8 mouse cellular contexts compared by ENCODE assay signal in genomic region chr3:85971599-85971975, GRCm38 (mm10). TPM values are rescaled to one million over a fixed set of nuclear protein-coding genes. Genes with fewer than 3 reads are reported as not detected.
A peak's percentile ranks its signal among the peaks of the same experiment; 100 is the strongest.
DNase-seq lines count a peak whose midpoint lies in the region; ATAC-seq and TF ChIP-seq lines count a peak whose summit lies in the region.
"Had no signal": no experiment of that assay in that cellular context is flagged by ENCODE, and none has a peak within 500 bp of the region (broad histone marks: within the 10 kb centered on the region; RNA-seq: fewer than 3 reads in every experiment).

No protein-coding gene starts in this region.

- DNase-seq in Patski (ENCODE audit: low read depth, low spot score) = no peak
- DNase-seq in brain, embryonic 14.5 days (ENCODE audit: low read depth) = peak; percentile 20
- peak; percentile 65 for DNase-seq in kidney, postnatal 0 days (ENCODE audit: low spot score)
- peak; percentile 16 for DNase-seq in lung, postnatal 14 days
- DNase-seq in stomach, postnatal 0 days (ENCODE audit: low spot score) = peak; percentile 74
- DNase-seq in layer of hippocampus, adult 8-10 months (ENCODE audit: low spot score in 2 of 2) = no peak

- no peak for TF ChIP-seq EP300 in stomach, postnatal 0 days (optimal IDR thresholded peaks at IDR 0.05)

- WGBS in heart, embryonic 11.5 days (ENCODE audit: insufficient replicate concordance) = under 1% methylated on average over 13 of the region's 13 CpGs
- 2% methylated on average over 13 of the region's 13 CpGs for WGBS in kidney, postnatal 0 days
- WGBS in stomach, postnatal 0 days = under 1% methylated on average over 13 of the region's 13 CpGs

- peak overlapping the region; percentile 76 for H3K4me3 ChIP-seq in heart, embryonic 11.5 days (ENCODE audit: low read depth, low read length)
- H3K4me3 ChIP-seq in kidney, postnatal 0 days (replicated peaks; ENCODE audit: low read depth, low read length) = peak overlapping the region; percentile 93
- H3K4me3 ChIP-seq in stomach, postnatal 0 days (ENCODE audit: low read depth, low read length) = peak overlapping the region; percentile 96

- in situ Hi-C loops in Patski (cut with MboI; ENCODE audit: low pct_unique_long_range_greater_than_20kb) = no loop called here

- peak overlapping the region; percentile 79 for H3K9ac ChIP-seq in heart, embryonic 11.5 days (ENCODE audit: low read depth, low read length)
- H3K9ac ChIP-seq in kidney, postnatal 0 days (ENCODE audit: low read depth, low read length) = peak overlapping the region; percentile 95
- peak overlapping the region; percentile 91 for H3K9ac ChIP-seq in stomach, postnatal 0 days (ENCODE audit: low read length)

- H3K36me3 ChIP-seq in heart, embryonic 11.5 days (ENCODE audit: control insufficient read depth, insufficient read depth, low read length) = no peaks in the 10 kb centered on the region
- no peaks in the 10 kb centered on the region for H3K36me3 ChIP-seq in kidney, postnatal 0 days (ENCODE audit: insufficient read depth, low read length)
- H3K36me3 ChIP-seq in stomach, postnatal 0 days (ENCODE audit: control insufficient read depth, insufficient read depth, low read length) = no peaks in the 10 kb centered on the region

- peak; percentile 17 for ATAC-seq in Patski
- ATAC-seq in heart, embryonic 11.5 days (replicated peaks; ENCODE audit: insufficient number of reproducible peaks, low FRiP score, low TSS enrichment) = peak; percentile 16; the same call in 1 of the 2 replicates
- peak; percentile 76 for ATAC-seq in kidney, postnatal 0 days (replicated peaks; ENCODE audit: low FRiP score, low read depth)
- peak; percentile 64 for ATAC-seq in stomach, postnatal 0 days (ENCODE audit: low FRiP score, low TSS enrichment)

- no peak for TF ChIP-seq CTCF in Patski (IDR thresholded peaks at IDR 0.05)
- TF ChIP-seq CTCF in brain, embryonic 14.5 days (IDR thresholded peaks at IDR 0.05; ENCODE audit: borderline replicate concordance, extremely low read depth, insufficient read depth, insufficient read length) = no peak
- no peak for TF ChIP-seq CTCF in kidney, postnatal 0 days (IDR thresholded peaks at IDR 0.05; ENCODE audit: low read depth)
- TF ChIP-seq CTCF in stomach, postnatal 0 days (IDR thresholded peaks at IDR 0.05; ENCODE audit: low read depth) = no peak

- no peak for TF ChIP-seq POLR2A in brain, embryonic 14.5 days (IDR thresholded peaks at IDR 0.05; ENCODE audit: borderline replicate concordance, extremely low read depth, insufficient read depth, insufficient read length, poor library complexity, severe bottlenecking)

- peaks cover 6% of the 10 kb centered on the region; the same call in 1 of the 2 replicates for H3K4me1 ChIP-seq in heart, embryonic 11.5 days (ENCODE audit: control insufficient read depth, insufficient read depth, low read length)
- no peaks in the 10 kb centered on the region for H3K4me1 ChIP-seq in kidney, postnatal 0 days (replicated peaks; ENCODE audit: insufficient read depth, low read length)
- no peaks in the 10 kb centered on the region for H3K4me1 ChIP-seq in stomach, postnatal 0 days (replicated peaks; ENCODE audit: control insufficient read depth, insufficient read depth)

- H3K9me3 ChIP-seq in heart, embryonic 11.5 days (replicated peaks; ENCODE audit: control insufficient read depth, low read length) = no peaks in the 10 kb centered on the region
- no peaks in the 10 kb centered on the region for H3K9me3 ChIP-seq in kidney, postnatal 0 days (replicated peaks; ENCODE audit: low read length)
- no peaks in the 10 kb centered on the region for H3K9me3 ChIP-seq in stomach, postnatal 0 days (ENCODE audit: control insufficient read depth, low read length)

- peak overlapping the region; percentile 68; the same call in 1 of the 2 replicates for H3K27ac ChIP-seq in heart, embryonic 11.5 days (ENCODE audit: low read depth, low read length)
- H3K27ac ChIP-seq in kidney, postnatal 0 days = peak overlapping the region; percentile 95
- peak overlapping the region; percentile 96 for H3K27ac ChIP-seq in stomach, postnatal 0 days (replicated peaks)

- POLR2A ChIA-PET in Patski (lab: Charles Lee) = interaction anchor here (0.7 to 1.2 kb wide), 3 partner anchors 13 to 1551 kb away, joined by 3 read pairs; no protein-coding TSS in a partner anchor

- peak overlapping the region; percentile 88 for H3K4me2 ChIP-seq in heart, embryonic 11.5 days
- H3K4me2 ChIP-seq in kidney, postnatal 0 days (ENCODE audit: low read length) = peak overlapping the region; percentile 90
- peak overlapping the region; percentile 81 for H3K4me2 ChIP-seq in stomach, postnatal 0 days (replicated peaks; ENCODE audit: low read depth)

- CTCF ChIA-PET in Patski (lab: Charles Lee) = interaction anchor here (1.1 to 2.0 kb wide), 2 partner anchors 9 to 47 kb away, joined by 5 read pairs; no protein-coding TSS in a partner anchor

- no peaks in the 10 kb centered on the region for H3K27me3 ChIP-seq in Patski
- no peaks in the 10 kb centered on the region for H3K27me3 ChIP-seq in heart, embryonic 11.5 days (ENCODE audit: control insufficient read depth, insufficient read depth, low read length)
- H3K27me3 ChIP-seq in kidney, postnatal 0 days (ENCODE audit: insufficient read depth, low read length) = no peaks in the 10 kb centered on the region
- H3K27me3 ChIP-seq in stomach, postnatal 0 days (ENCODE audit: control insufficient read depth, insufficient read depth, low read length) = no peaks in the 10 kb centered on the region

RNA-seq across cellular contexts. Expression of gene Sh3d19, which starts 0.7 kb away (rescaled TPM):
- polyA plus RNA-seq in Patski (2021) = 145 TPM
- polyA plus RNA-seq in brain, embryonic 14.5 days (2012; rRNA removed) = 13.4 and 19.4 TPM in 2 replicates
- 13.8 and 14.6 TPM in 2 replicates for polyA plus RNA-seq in heart, embryonic 11.5 days (2014; fragmentation: Nextera tagmentation; extraction: Ambion mirVana)
- 24.2 and 29.0 TPM in 2 replicates for polyA plus RNA-seq in kidney, postnatal 0 days (2015; fragmentation: Nextera tagmentation; extraction: Ambion mirVana)
- polyA plus RNA-seq in stomach, postnatal 0 days (2015; fragmentation: Nextera tagmentation; extraction: Ambion mirVana) = 23.0 and 23.7 TPM in 2 replicates
- total RNA-seq in layer of hippocampus, adult 8-10 months (2022) = 10 to 100 TPM; 16.0 to 27.2 (median 19.6) TPM

RNA-seq across cellular contexts. Expression of gene Prss48, which starts 30.7 kb away (rescaled TPM):
- polyA plus RNA-seq in Patski (2021) = not detected
- polyA plus RNA-seq in brain, embryonic 14.5 days (2012; rRNA removed) = not detected in 2 replicates
- not detected in 2 replicates for polyA plus RNA-seq in heart, embryonic 11.5 days (2014; fragmentation: Nextera tagmentation; extraction: Ambion mirVana)
- polyA plus RNA-seq in kidney, postnatal 0 days (2015; fragmentation: Nextera tagmentation; extraction: Ambion mirVana) = not detected in 2 replicates
- not detected in 2 replicates for polyA plus RNA-seq in stomach, postnatal 0 days (2015; fragmentation: Nextera tagmentation; extraction: Ambion mirVana)
- not detected for total RNA-seq in layer of hippocampus, adult 8-10 months (2022)
- total RNA-seq: common myeloid progenitor, adult 5-6 weeks had no signal

Comparison
In these comparisons a context has a peak if more than half of its experiments do, and no peak if none do; other contexts are left out.
1. ATAC-seq: peak in every context shown above with its lines; median percentile 76 in kidney, postnatal 0 days; 64 in stomach, postnatal 0 days; 17 in Patski; 16 in heart, embryonic 11.5 days.
2. DNase-seq: peak in brain, embryonic 14.5 days (single experiment), kidney, postnatal 0 days (single experiment), lung, postnatal 14 days (single experiment) and stomach, postnatal 0 days (single experiment); none in Patski (single experiment) and layer of hippocampus, adult 8-10 months (0 of 2).
3. Peak in every context shown above with its lines, with median percentiles within 50 percentile points of each other: H3K27ac ChIP-seq, H3K4me2 ChIP-seq, H3K4me3 ChIP-seq and H3K9ac ChIP-seq.